Mouse (Mus musculus) liver (tissue): ENCODE data around the gene Dennd5b.

Source experiments
- DNase-seq: peaks from one replicate; pipeline ENCODE4 v3.0.0-alpha.2; 2020; ENCODE audit warnings: mixed read lengths

Dennd5b gene

GRCm38 (mm10) chr6:149100174-149101075 is 1.1 kb downstream of the Dennd5b start:
- DNase-seq = peak; percentile 46

- no peak for DNase-seq
These were observed 2.5 kb downstream of the Dennd5b start for GRCm38 (mm10) chr6:149098993-149099392.

- DNase-seq = no peak
These were observed 4.2 kb downstream of the Dennd5b start for GRCm38 (mm10) chr6:149097276-149097675.

GRCm38 (mm10) chr6:149096233-149096632 is 5.2 kb downstream of the Dennd5b start:
- DNase-seq = no peak

- DNase-seq = no peak
These were observed 6.1 kb downstream of the Dennd5b start for GRCm38 (mm10) chr6:149095389-149095788.

- DNase-seq = no peak
These were observed 6.9 kb downstream of the Dennd5b start for GRCm38 (mm10) chr6:149094555-149094954.

- peak; percentile 10 for DNase-seq
These were observed 8.0 kb downstream of the Dennd5b start for GRCm38 (mm10) chr6:149093465-149093864.

- DNase-seq = no peak
These were observed 9.1 kb downstream of the Dennd5b start for GRCm38 (mm10) chr6:149092406-149092805.

GRCm38 (mm10) chr6:149077136-149077808 is 24.2 kb downstream of the Dennd5b start:
- no peak for DNase-seq

- no peak for DNase-seq
These were observed 27.6 kb downstream of the Dennd5b start for GRCm38 (mm10) chr6:149073854-149074253.

GRCm38 (mm10) chr6:149072873-149073272 is 28.6 kb downstream of the Dennd5b start:
- DNase-seq = no peak

GRCm38 (mm10) chr6:149070592-149071124 is 30.8 kb downstream of the Dennd5b start:
- DNase-seq = no peak

GRCm38 (mm10) chr6:149063382-149063781 is 38.1 kb downstream of the Dennd5b start:
- DNase-seq = no peak

GRCm38 (mm10) chr6:149060670-149061387 is 40.7 kb downstream of the Dennd5b start:
- DNase-seq = no peak

- no peak for DNase-seq
These were observed 43.5 kb downstream of the Dennd5b start for GRCm38 (mm10) chr6:149057947-149058391.

- DNase-seq = no peak
These were observed 46.7 kb downstream of the Dennd5b start for GRCm38 (mm10) chr6:149054780-149055179.

- no peak for DNase-seq
These were observed 50.3 kb downstream of the Dennd5b start for GRCm38 (mm10) chr6:149050978-149051723.

- no peak for DNase-seq
These were observed 61.4 kb downstream of the Dennd5b start for GRCm38 (mm10) chr6:149040099-149040498.

GRCm38 (mm10) chr6:149032198-149032597 is 69.3 kb downstream of the Dennd5b start:
- DNase-seq = no peak

GRCm38 (mm10) chr6:149031377-149031776 is 70.1 kb downstream of the Dennd5b start:
- DNase-seq = no peak

- no peak for DNase-seq
These were observed 83.0 kb downstream of the Dennd5b start for GRCm38 (mm10) chr6:149018431-149018830.

GRCm38 (mm10) chr6:149010766-149011301 is 90.6 kb downstream of the Dennd5b start:
- DNase-seq = no peak
